Mouse (Mus musculus): ENCODE measurements at regions not wholly inside any gene's neighbourhood (a gene's known extent, or its start where the extent isn't known, plus 50 kb on each side); places are given as distances from the start of the nearest gene placed in this dataset.

GRCm38 (mm10) chr13:91352311-91352710 is 107.8 kb upstream of the Ssbp2 start:
- TF ChIP-seq POLR2A (IDR thresholded peaks at IDR 0.05; ENCODE audit: extremely low read depth, insufficient read depth, low read length) = no peak
- no peak for TF ChIP-seq CTCF (IDR thresholded peaks at IDR 0.05; ENCODE audit: low read depth, low read length)
